Mouse (Mus musculus): ENCODE results near the gene Snrpd3. TPM values are rescaled to one million over a fixed set of nuclear protein-coding genes. Genes with fewer than 3 reads are reported as not detected.
"Not testable (repeated sequence)": the region's sequence is repeated elsewhere in the genome, so short reads cannot be mapped to it uniquely, and the experiment has no call there.

Gene Snrpd3
- polyA plus RNA-seq, 1 experiment: 21.9 TPM

- no peak overlapping the region for H3K27ac ChIP-seq (ENCODE audit: control insufficient read depth, insufficient read depth, low read depth, low read length)
- no peaks in the 10 kb centered on the region for H3K27me3 ChIP-seq (ENCODE audit: control insufficient read depth, insufficient read depth, low read length)
- TF ChIP-seq POLR2A (IDR thresholded peaks at IDR 0.05; ENCODE audit: control insufficient read depth, low read depth, low read length) (no peak), CTCF (IDR thresholded peaks at IDR 0.05; ENCODE audit: control insufficient read depth, insufficient read depth, insufficient replicate concordance, low read depth, low read length) (no peak)
- H3K4me3 ChIP-seq (ENCODE audit: control insufficient read depth, low read depth, low read length): no peak overlapping the region
- H3K36me3 ChIP-seq (ENCODE audit: control insufficient read depth, insufficient read depth, low read length): no peaks in the 10 kb centered on the region
- no peaks in the 10 kb centered on the region for H3K4me1 ChIP-seq (ENCODE audit: control insufficient read depth, insufficient read depth, low read length)
Measured at GRCm38 (mm10) chr10:75501641-75502040, 15.7 kb upstream of the Snrpd3 start.

GRCm38 (mm10) chr10:75503692-75504091, 13.7 kb upstream of the Snrpd3 start:
- no peak overlapping the region for H3K4me3 ChIP-seq (ENCODE audit: control insufficient read depth, low read depth, low read length)
- H3K36me3 ChIP-seq (ENCODE audit: control insufficient read depth, insufficient read depth, low read length): no peaks in the 10 kb centered on the region; the same call in 1 of the 2 replicates
- no peak overlapping the region for H3K27ac ChIP-seq (ENCODE audit: control insufficient read depth, insufficient read depth, low read depth, low read length)
- H3K27me3 ChIP-seq (ENCODE audit: control insufficient read depth, insufficient read depth, low read length): no peaks in the 10 kb centered on the region
- no peaks in the 10 kb centered on the region for H3K4me1 ChIP-seq (ENCODE audit: control insufficient read depth, insufficient read depth, low read length)
- TF ChIP-seq CTCF (IDR thresholded peaks at IDR 0.05; ENCODE audit: control insufficient read depth, insufficient read depth, insufficient replicate concordance, low read depth, low read length) (no peak), POLR2A (IDR thresholded peaks at IDR 0.05; ENCODE audit: control insufficient read depth, low read depth, low read length) (no peak)

GRCm38 (mm10) chr10:75504234-75505129, 12.9 kb upstream of the Snrpd3 start:
- H3K4me3 ChIP-seq (ENCODE audit: control insufficient read depth, low read depth, low read length): no peak overlapping the region

GRCm38 (mm10) chr10:75505130-75505495, 12.2 kb upstream of the Snrpd3 start:
- Histone ChIP-seq H3K4me1 (ENCODE audit: control insufficient read depth, insufficient read depth, low read length) (no peaks in the 10 kb centered on the region), H3K27me3 (ENCODE audit: control insufficient read depth, insufficient read depth, low read length) (no peaks in the 10 kb centered on the region), H3K36me3 (ENCODE audit: control insufficient read depth, insufficient read depth, low read length) (no peaks in the 10 kb centered on the region; the same call in 1 of the 2 replicates), H3K27ac (ENCODE audit: control insufficient read depth, insufficient read depth, low read depth, low read length) (no peak overlapping the region), H3K4me3 (ENCODE audit: control insufficient read depth, low read depth, low read length) (no peak overlapping the region)
- TF ChIP-seq POLR2A (IDR thresholded peaks at IDR 0.05; ENCODE audit: control insufficient read depth, low read depth, low read length) (no peak), CTCF (IDR thresholded peaks at IDR 0.05; ENCODE audit: control insufficient read depth, insufficient read depth, insufficient replicate concordance, low read depth, low read length) (no peak)

More at GRCm38 (mm10) chr10:75504234-75505129, 12.9 kb upstream of the Snrpd3 start:
- Histone ChIP-seq H3K4me1 (ENCODE audit: control insufficient read depth, insufficient read depth, low read length) (no peaks in the 10 kb centered on the region), H3K36me3 (ENCODE audit: control insufficient read depth, insufficient read depth, low read length) (no peaks in the 10 kb centered on the region; the same call in 1 of the 2 replicates), H3K27ac (ENCODE audit: control insufficient read depth, insufficient read depth, low read depth, low read length) (no peak overlapping the region), H3K27me3 (ENCODE audit: control insufficient read depth, insufficient read depth, low read length) (no peaks in the 10 kb centered on the region)
- TF ChIP-seq CTCF (IDR thresholded peaks at IDR 0.05; ENCODE audit: control insufficient read depth, insufficient read depth, insufficient replicate concordance, low read depth, low read length) (no peak), POLR2A (IDR thresholded peaks at IDR 0.05; ENCODE audit: control insufficient read depth, low read depth, low read length) (no peak)

GRCm38 (mm10) chr10:75505928-75506327, 11.4 kb upstream of the Snrpd3 start:
- H3K27me3 ChIP-seq (ENCODE audit: control insufficient read depth, insufficient read depth, low read length); H3K4me1 ChIP-seq (ENCODE audit: control insufficient read depth, insufficient read depth, low read length); H3K36me3 ChIP-seq (ENCODE audit: control insufficient read depth, insufficient read depth, low read length); H3K27ac ChIP-seq (ENCODE audit: control insufficient read depth, insufficient read depth, low read depth, low read length); H3K4me3 ChIP-seq (ENCODE audit: control insufficient read depth, low read depth, low read length): not testable (repeated sequence)

- no peaks in the 10 kb centered on the region; the same call in 1 of the 2 replicates for H3K36me3 ChIP-seq (ENCODE audit: control insufficient read depth, insufficient read depth, low read length)
- H3K4me1 ChIP-seq (ENCODE audit: control insufficient read depth, insufficient read depth, low read length): no peaks in the 10 kb centered on the region
- H3K27me3 ChIP-seq (ENCODE audit: control insufficient read depth, insufficient read depth, low read length): no peaks in the 10 kb centered on the region
- no peak overlapping the region for H3K4me3 ChIP-seq (ENCODE audit: control insufficient read depth, low read depth, low read length)
- TF ChIP-seq CTCF (IDR thresholded peaks at IDR 0.05; ENCODE audit: control insufficient read depth, insufficient read depth, insufficient replicate concordance, low read depth, low read length) (no peak), POLR2A (IDR thresholded peaks at IDR 0.05; ENCODE audit: control insufficient read depth, low read depth, low read length) (no peak)
- no peak overlapping the region for H3K27ac ChIP-seq (ENCODE audit: control insufficient read depth, insufficient read depth, low read depth, low read length)
Measured at GRCm38 (mm10) chr10:75510446-75510845, 6.9 kb upstream of the Snrpd3 start.

- Histone ChIP-seq H3K27ac (ENCODE audit: control insufficient read depth, insufficient read depth, low read depth, low read length) (no peak overlapping the region), H3K4me1 (ENCODE audit: control insufficient read depth, insufficient read depth, low read length) (peaks cover 3% of the 10 kb centered on the region), H3K27me3 (ENCODE audit: control insufficient read depth, insufficient read depth, low read length) (no peaks in the 10 kb centered on the region), H3K36me3 (ENCODE audit: control insufficient read depth, insufficient read depth, low read length) (no peaks in the 10 kb centered on the region; the same call in 1 of the 2 replicates), H3K4me3 (ENCODE audit: control insufficient read depth, low read depth, low read length) (no peak overlapping the region)
- TF ChIP-seq POLR2A (IDR thresholded peaks at IDR 0.05; ENCODE audit: control insufficient read depth, low read depth, low read length) (no peak), CTCF (IDR thresholded peaks at IDR 0.05; ENCODE audit: control insufficient read depth, insufficient read depth, insufficient replicate concordance, low read depth, low read length) (no peak)
Measured at GRCm38 (mm10) chr10:75511060-75511459, 6.3 kb upstream of the Snrpd3 start.

All from testis, adult 2 months (tissue).